Mouse (Mus musculus) liver, embryonic 15.5 days (tissue): Measurements from ENCODE around the gene Nos1. TPM values are rescaled to one million over a fixed set of nuclear protein-coding genes. Genes with fewer than 3 reads are reported as not detected.

ENCODE experiments used
- ATAC-seq: fragments of 200-750 bp; cut with Nextera tagmentation; 2 replicates; pipeline ENCODE4 v1.8.0; 2017; ENCODE audit warnings: moderate number of reproducible peaks, mild to moderate bottlenecking, moderate library complexity; ENCODE audit not compliant: insufficient read depth
- H3K27ac ChIP-seq: fragments of 300-500 bp; sonication (generic); replicated peaks from 2 replicates; pipeline ENCODE4 v1.5.1; 2015; ENCODE audit warnings: mild to moderate bottlenecking, inconsistent platforms
- H3K27me3 ChIP-seq: fragments of 300-500 bp; sonication (generic); 2 replicates; pipeline ENCODE4 v1.6.1; 2015; ENCODE audit warnings: mild to moderate bottlenecking, inconsistent platforms
- H3K36me3 ChIP-seq: fragments of 300-500 bp; sonication (generic); replicated peaks from 2 replicates; pipeline ENCODE4 v1.6.1; 2015; ENCODE audit warnings: moderate library complexity, mild to moderate bottlenecking, inconsistent platforms
- H3K4me1 ChIP-seq: fragments of 300-500 bp; sonication (generic); replicated peaks from 2 replicates; pipeline ENCODE4 v1.6.1; 2015; ENCODE audit warnings: inconsistent platforms
- H3K4me2 ChIP-seq: fragments of 300-500 bp; sonication (generic); 2 replicates; pipeline ENCODE4 v1.6.1; 2015; ENCODE audit warnings: moderate library complexity, mild to moderate bottlenecking, inconsistent platforms
- H3K4me3 ChIP-seq: fragments of 300-500 bp; sonication (generic); replicated peaks from 2 replicates; pipeline ENCODE4 v1.5.1; 2015; ENCODE audit warnings: mild to moderate bottlenecking, inconsistent platforms
- H3K9ac ChIP-seq: fragments of 300-500 bp; sonication (generic); 2 replicates; pipeline ENCODE4 v1.6.1; 2015; ENCODE audit warnings: moderate library complexity, mild to moderate bottlenecking, inconsistent platforms
- H3K9me3 ChIP-seq: fragments of 300-500 bp; sonication (generic); replicated peaks from 2 replicates; pipeline ENCODE4 v1.6.1; 2016; ENCODE audit warnings: inconsistent platforms
- WGBS: fragments of 180-500 bp; shearing (Covaris S2); methylation state at CpG from one replicate; pipeline ENCODE4 v1.1.7; 2015; ENCODE audit warnings: mixed read lengths; ENCODE audit not compliant: insufficient replicate concordance; 5-methylcytosine and 5-hydroxymethylcytosine counted together
- polyA plus RNA-seq: library from polyadenylated mRNA; unstranded; fragments of >200 nt; fragmentation: Nextera tagmentation; extraction: Ambion mirVana; gene quantifications from 2 replicates; pipeline ENCODE4 v1.2.1, GENCODE M21; 2015

The Nos1 gene
- polyA plus RNA-seq, 1 experiment from 2014 or later = 0.07 TPM

DNA sequence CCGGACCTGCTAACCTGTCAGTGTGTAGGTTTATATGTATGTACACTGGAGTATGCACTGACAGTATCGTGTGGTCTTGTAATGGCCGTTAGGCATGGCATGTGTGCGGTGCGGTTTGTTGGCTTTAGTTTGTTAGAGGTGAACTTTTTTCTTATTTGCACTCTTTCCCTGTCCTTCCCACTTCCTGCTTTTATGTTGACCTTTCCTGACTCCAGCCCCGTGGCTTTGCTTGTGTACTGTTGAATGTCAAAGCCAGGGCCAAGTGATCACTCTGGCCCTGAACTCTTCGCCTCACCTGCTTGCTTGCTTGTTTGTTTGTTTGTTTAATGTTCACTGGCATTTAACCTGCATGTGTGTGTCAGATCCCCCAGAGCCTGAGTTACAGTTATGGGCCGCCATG, 200.1 kb downstream of the Nos1 start:
- H3K9ac ChIP-seq = no peak overlapping the region
- no peaks in the 10 kb centered on the region for H3K9me3 ChIP-seq
- peak; percentile 17; the same call in 1 of the 2 replicates for ATAC-seq
- H3K4me1 ChIP-seq = peaks cover 67% of the 10 kb centered on the region
- H3K27ac ChIP-seq = peak overlapping the region; percentile 41; the same call in 1 of the 2 replicates
- H3K4me2 ChIP-seq = no peak overlapping the region
- H3K4me3 ChIP-seq = no peak overlapping the region
- WGBS = 61% methylated on average over 8 of the region's 8 CpGs
- H3K27me3 ChIP-seq = peaks cover 16% of the 10 kb centered on the region
- H3K36me3 ChIP-seq = peaks cover 18% of the 10 kb centered on the region; the same call in 1 of the 2 replicates

DNA sequence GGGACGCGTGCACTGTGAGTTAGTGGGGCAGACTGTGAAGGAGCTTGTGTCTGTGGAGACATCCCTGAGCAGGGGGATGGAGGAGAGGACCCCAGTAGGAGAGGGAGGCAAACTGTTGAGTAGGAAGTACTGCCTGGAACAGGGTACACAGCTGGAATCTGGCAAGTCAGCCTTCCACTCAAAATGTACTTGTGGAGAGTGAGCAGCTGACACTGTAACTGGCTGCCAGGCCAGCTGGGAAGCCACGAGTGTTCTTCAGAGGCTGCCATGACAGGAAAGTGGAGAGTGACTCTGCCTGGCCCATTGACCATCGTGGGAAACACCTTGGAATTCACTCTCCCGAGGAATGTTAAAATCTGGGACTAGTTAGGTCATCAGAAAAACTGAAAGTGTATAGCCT, 201.1 kb downstream of the Nos1 start:
- peaks cover 12% of the 10 kb centered on the region for H3K27me3 ChIP-seq
- 77% methylated on average over 5 of the region's 5 CpGs for WGBS
- H3K4me3 ChIP-seq = no peak overlapping the region
- H3K27ac ChIP-seq = no peak overlapping the region
- no peak for ATAC-seq
- peaks cover 67% of the 10 kb centered on the region for H3K4me1 ChIP-seq
- H3K9ac ChIP-seq = no peak overlapping the region
- peaks cover 18% of the 10 kb centered on the region for H3K36me3 ChIP-seq
- no peaks in the 10 kb centered on the region for H3K9me3 ChIP-seq
- no peak overlapping the region for H3K4me2 ChIP-seq

DNA sequence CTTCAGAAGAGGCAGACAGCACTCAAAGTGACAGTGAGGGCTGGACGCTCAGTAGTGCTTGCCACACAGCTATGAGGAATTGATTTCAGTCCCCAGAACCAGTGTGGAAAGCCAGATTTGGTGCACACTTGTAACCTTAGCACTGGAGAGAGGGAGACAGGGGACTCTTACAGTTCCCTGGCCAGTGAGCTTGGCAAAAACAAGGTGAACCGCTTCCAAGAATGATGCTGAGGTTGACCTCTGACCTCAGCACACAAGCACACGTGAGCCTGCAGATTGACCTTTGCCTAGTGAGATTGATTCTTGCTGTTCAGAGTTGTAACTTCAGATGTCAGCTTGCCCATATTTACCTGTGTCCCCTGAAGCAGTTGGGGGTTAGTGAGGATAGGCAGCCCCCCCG, 205.5 kb downstream of the Nos1 start:
- Histone ChIP-seq H3K4me2 (no peak overlapping the region), H3K9me3 (no peaks in the 10 kb centered on the region), H3K4me1 (peaks cover 39% of the 10 kb centered on the region), H3K36me3 (peaks cover 37% of the 10 kb centered on the region), H3K4me3 (no peak overlapping the region), H3K27ac (0 out of 2 replicates have a peak overlapping the region, but pooled peaks have one; percentile 29), H3K9ac (no peak overlapping the region), H3K27me3 (no peaks in the 10 kb centered on the region)
- WGBS = 55% methylated on average over 4 of the region's 4 CpGs
- peak; percentile 21; the same call in 1 of the 2 replicates for ATAC-seq

DNA sequence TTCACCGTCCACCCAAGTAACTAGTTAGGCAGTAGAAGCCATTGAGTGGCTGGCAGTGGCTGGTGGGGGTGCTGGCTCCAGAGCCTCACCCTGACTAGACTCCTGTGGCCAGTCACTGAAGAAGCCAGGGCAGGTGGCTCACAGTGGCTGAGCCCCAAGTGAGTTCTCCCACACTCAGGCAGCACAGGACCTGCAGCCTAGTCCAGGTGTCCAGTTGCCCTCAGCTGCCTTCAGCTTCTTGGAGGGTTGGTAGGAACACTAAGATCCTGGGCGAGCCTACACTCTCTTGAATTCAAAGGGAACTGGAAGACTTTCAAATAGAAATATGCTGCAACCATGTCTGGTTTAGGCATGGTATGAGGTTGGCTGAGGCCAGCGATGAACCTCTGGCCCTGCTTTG, 207.1 kb downstream of the Nos1 start:
- no peak overlapping the region for H3K4me3 ChIP-seq
- peaks cover 32% of the 10 kb centered on the region for H3K4me1 ChIP-seq
- no peaks in the 10 kb centered on the region for H3K9me3 ChIP-seq
- peaks cover 32% of the 10 kb centered on the region for H3K36me3 ChIP-seq
- no peak overlapping the region for H3K27ac ChIP-seq
- H3K4me2 ChIP-seq = no peak overlapping the region
- no peaks in the 10 kb centered on the region for H3K27me3 ChIP-seq
- ATAC-seq = no peak
- 76% methylated on average over 3 of the region's 3 CpGs for WGBS
- H3K9ac ChIP-seq = no peak overlapping the region

DNA sequence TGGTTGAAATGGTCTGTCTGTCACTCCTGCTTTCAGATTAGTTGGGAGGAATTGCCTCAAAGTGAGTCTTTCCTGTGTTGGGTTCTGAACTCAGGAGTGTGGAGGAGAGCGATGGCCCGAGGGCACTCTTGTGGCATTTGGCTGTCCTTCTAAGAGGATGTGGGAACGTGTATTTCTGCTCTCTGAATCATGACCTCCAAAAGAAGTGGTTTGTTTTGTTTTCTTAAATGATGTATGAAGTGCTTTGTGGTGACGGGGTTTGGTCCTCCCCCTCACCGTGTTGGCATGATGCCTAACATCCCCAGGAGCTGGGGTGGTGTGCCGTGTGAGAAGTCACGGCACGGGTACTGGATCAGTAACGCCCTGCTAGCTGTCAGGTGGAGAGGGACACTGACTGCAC, 207.5 kb downstream of the Nos1 start:
- ATAC-seq = no peak
- Histone ChIP-seq H3K4me1 (peaks cover 32% of the 10 kb centered on the region), H3K27me3 (no peaks in the 10 kb centered on the region), H3K4me2 (no peak overlapping the region), H3K9ac (no peak overlapping the region), H3K4me3 (no peak overlapping the region), H3K36me3 (peaks cover 30% of the 10 kb centered on the region), H3K9me3 (no peaks in the 10 kb centered on the region), H3K27ac (no peak overlapping the region)
- 81% methylated on average over 9 of the region's 9 CpGs for WGBS

DNA sequence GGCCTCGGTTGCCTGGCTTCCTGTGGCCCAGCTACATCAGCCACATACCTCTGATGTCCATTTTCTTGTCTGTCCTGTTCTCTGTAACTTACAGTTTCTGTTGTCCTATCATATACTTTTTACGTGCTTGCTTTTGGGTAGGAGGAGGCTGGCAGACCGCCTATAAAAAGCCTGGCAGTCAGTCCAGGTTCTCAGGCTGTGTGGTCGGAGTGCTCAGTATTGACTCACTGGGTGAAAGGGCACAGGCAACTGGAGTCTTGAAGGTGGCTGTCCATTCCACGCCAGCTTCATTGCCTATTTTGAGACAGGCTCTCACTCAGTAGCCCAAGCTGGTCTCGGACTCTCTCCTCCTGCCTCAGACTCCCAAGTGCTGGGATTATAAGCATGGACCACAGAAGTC, 208.9 kb downstream of the Nos1 start:
- peaks cover 35% of the 10 kb centered on the region for H3K36me3 ChIP-seq
- H3K9ac ChIP-seq = no peak overlapping the region
- no peak overlapping the region for H3K27ac ChIP-seq
- no peak overlapping the region for H3K4me3 ChIP-seq
- H3K9me3 ChIP-seq = no peaks in the 10 kb centered on the region
- 69% methylated on average over 6 of the region's 6 CpGs for whole genome bisulfite sequencing
- H3K27me3 ChIP-seq = no peaks in the 10 kb centered on the region
- H3K4me1 ChIP-seq = peaks cover 26% of the 10 kb centered on the region
- ATAC-seq = no peak
- no peak overlapping the region for H3K4me2 ChIP-seq

DNA sequence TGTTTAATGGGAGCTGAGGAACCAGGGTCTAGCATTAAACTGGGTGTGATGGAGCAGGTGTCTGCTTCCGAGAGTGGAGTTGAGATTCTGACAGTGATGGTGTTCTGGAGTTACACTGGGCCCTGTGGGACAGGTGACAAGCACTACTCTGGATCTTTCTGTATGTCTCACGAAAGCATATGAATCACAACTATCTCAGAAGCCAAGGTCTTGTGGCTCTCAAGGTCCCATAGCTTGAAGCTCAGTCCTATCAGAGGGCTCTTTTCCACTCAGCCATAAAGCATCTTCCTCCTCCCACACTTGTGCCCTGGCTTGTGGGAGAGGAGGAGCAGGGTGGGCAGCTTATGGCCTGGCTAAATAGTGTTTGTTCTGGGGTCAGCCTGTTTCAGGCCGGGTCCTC, 210.1 kb downstream of the Nos1 start:
- Histone ChIP-seq H3K4me1 (peaks cover 16% of the 10 kb centered on the region), H3K27ac (no peak overlapping the region), H3K4me3 (no peak overlapping the region), H3K36me3 (peaks cover 35% of the 10 kb centered on the region), H3K9ac (no peak overlapping the region), H3K9me3 (no peaks in the 10 kb centered on the region), H3K27me3 (no peaks in the 10 kb centered on the region), H3K4me2 (no peak overlapping the region)
- 70% methylated on average over 3 of the region's 3 CpGs for WGBS
- no peak for ATAC-seq

DNA sequence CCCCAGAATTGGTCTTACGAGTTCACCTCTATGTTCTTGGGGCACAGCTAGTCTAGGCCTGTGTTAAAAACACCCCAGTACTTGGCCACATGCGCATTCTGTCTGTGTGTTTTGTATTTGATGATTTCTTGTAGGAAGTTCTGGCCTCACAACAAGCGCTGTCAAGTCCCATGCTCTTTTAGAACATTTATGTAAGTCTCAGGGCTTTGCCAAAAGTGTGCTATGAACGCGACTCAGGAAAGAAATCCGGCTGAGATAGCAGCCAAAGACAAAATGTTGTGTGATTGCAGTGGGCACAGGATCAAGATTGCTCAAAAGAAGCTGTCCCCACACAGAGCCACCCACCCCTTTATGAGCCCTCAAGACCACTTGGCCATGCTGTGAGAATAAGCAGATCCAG, 212.7 kb downstream of the Nos1 start:
- 79% methylated on average over 6 of the region's 6 CpGs for WGBS
- Histone ChIP-seq H3K9ac (no peak overlapping the region), H3K36me3 (peaks cover 32% of the 10 kb centered on the region)

DNA sequence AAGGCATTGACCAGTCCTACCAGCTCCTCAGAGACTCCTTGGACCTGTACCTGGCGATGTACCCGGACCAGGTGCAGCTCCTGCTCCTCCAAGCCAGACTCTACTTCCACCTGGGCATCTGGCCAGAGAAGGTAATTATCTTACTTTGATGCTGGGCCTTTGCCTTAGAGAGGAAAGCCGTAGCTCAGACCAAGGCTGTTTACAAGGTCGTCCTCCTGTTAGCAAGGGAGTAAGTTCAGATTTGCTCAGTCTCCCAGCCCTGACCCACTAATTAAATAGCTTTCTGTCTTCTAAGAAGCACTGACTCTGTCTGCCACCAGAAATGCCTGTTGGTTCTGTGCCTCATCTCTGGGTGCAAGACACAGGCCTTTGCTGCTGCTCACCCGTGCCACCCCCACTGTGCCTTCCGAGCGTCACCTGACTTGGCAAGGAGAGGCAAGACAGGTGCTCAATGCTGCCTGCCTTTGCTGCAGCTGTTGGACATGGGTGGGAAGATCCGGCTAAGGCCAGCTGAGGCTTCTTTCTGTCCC, 214.6 kb downstream of the Nos1 start:
- Histone ChIP-seq H3K4me1 (peaks cover 7% of the 10 kb centered on the region), H3K4me3 (no peak overlapping the region), H3K36me3 (peaks cover 25% of the 10 kb centered on the region), H3K9me3 (no peaks in the 10 kb centered on the region), H3K27ac (no peak overlapping the region; the same call in 1 of the 2 replicates), H3K9ac (no peak overlapping the region), H3K27me3 (no peaks in the 10 kb centered on the region), H3K4me2 (no peak overlapping the region)
- WGBS = 77% methylated on average over 8 of the region's 8 CpGs
- ATAC-seq = no peak

More for the DNA sequence above, 212.7 kb downstream of the Nos1 start:
- H3K4me1 ChIP-seq = peaks cover 12% of the 10 kb centered on the region
- no peaks in the 10 kb centered on the region for H3K27me3 ChIP-seq
- no peaks in the 10 kb centered on the region for H3K9me3 ChIP-seq
- H3K27ac ChIP-seq = no peak overlapping the region
- no peak overlapping the region for H3K4me3 ChIP-seq
- ATAC-seq = no peak
- no peak overlapping the region for H3K4me2 ChIP-seq

DNA sequence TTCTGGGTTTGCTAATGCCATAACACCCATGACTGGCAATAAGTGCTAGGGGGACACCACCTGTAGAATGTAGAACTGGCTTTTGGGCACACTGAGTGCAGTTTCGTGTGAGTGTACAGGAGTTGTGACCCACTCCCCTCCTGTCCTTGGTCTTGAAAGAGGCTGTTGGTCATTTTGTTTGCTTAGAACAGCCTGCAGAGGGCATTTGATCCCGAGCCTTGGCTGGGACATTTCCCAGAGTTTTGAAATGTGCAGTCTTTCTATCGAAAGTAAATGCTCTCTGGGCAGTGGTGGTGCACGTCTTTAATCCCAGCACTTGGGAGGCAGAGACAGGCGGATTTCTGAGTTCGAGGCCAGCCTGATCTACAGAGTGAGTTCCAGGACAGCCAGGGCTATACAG, 215.1 kb downstream of the Nos1 start:
- H3K4me3 ChIP-seq = no peak overlapping the region
- H3K36me3 ChIP-seq = peaks cover 25% of the 10 kb centered on the region
- no peaks in the 10 kb centered on the region for H3K27me3 ChIP-seq
- peaks cover 7% of the 10 kb centered on the region for H3K4me1 ChIP-seq
- no peaks in the 10 kb centered on the region for H3K9me3 ChIP-seq
- no peak overlapping the region for H3K4me2 ChIP-seq
- no peak overlapping the region for H3K9ac ChIP-seq
- WGBS = 59% methylated on average over 6 of the region's 6 CpGs
- no peak overlapping the region; the same call in 1 of the 2 replicates for H3K27ac ChIP-seq
- ATAC-seq = no peak

DNA sequence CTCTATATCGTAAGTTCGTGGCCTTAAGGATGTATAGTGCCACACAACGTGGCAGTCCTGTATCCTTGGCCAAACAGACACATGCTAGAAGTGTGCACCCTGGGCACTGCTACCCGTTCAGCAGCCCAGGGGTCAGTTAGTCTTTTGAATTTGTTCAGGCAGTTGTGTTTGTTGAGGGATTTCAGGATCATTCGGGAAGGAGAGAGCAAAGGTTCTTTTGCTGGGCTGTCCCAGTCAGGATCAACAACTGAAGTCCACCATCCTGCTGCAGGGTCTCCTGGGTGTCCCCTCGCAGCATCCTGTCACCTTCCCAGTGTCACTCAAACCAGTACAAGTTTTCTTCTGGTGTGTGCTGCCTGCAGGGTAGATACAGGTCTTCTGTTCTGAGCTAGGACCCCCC, 215.7 kb downstream of the Nos1 start:
- Histone ChIP-seq H3K4me3 (no peak overlapping the region), H3K4me1 (peaks cover 7% of the 10 kb centered on the region), H3K36me3 (peaks cover 21% of the 10 kb centered on the region), H3K27ac (no peak overlapping the region), H3K4me2 (no peak overlapping the region; the same call in 1 of the 2 replicates), H3K9ac (no peak overlapping the region), H3K27me3 (no peaks in the 10 kb centered on the region), H3K9me3 (no peaks in the 10 kb centered on the region)
- no peak for ATAC-seq
- 55% methylated on average over 6 of the region's 6 CpGs for WGBS

DNA sequence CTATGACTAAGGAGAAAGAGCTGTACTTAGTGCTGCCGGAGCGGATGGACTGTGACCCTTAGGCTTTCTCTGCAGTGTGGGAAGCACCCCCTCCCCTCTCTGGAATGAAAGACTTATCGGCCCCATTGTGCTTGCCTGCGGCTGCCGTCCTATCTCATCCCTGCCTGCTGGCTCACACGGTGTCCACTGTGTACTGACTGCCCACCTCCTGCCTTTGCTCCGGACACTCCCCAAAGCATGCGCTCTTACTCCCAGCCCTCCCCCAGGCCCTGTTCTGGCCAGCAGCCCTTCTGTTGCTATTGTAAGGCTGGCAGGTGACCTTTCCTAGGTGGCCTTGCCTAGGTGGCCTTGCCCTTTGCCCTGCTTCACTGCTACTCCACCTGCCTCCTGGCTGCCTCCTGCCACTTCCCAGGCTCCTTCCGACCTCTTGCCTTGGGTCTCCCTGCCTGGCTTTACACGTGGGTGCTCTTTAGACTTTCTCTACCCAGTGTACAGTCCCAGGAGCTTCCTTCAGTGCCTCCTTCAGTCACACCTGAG, 216.7 kb downstream of the Nos1 start:
- no peak overlapping the region for H3K4me2 ChIP-seq
- H3K9ac ChIP-seq = no peak overlapping the region
- H3K27me3 ChIP-seq = no peaks in the 10 kb centered on the region
- H3K4me1 ChIP-seq = peaks cover 7% of the 10 kb centered on the region
- no peaks in the 10 kb centered on the region for H3K9me3 ChIP-seq
- H3K36me3 ChIP-seq = peaks cover 23% of the 10 kb centered on the region
- 71% methylated on average over 10 of the region's 10 CpGs for WGBS
- no peak overlapping the region for H3K4me3 ChIP-seq
- H3K27ac ChIP-seq = no peak overlapping the region; the same call in 1 of the 2 replicates
- peak; percentile 51 for ATAC-seq
